Mouse (Mus musculus) forebrain, embryonic 10.5 days (tissue): ENCODE measurements around the gene Snupn. TPM values are rescaled to one million over a fixed set of nuclear protein-coding genes. Genes with fewer than 3 reads are reported as not detected.

Experiments used
- polyA plus RNA-seq: library from polyadenylated mRNA; unstranded; fragments of >200 nt; fragmentation: Nextera tagmentation; extraction: Ambion mirVana; gene quantifications from 2 replicates; pipeline ENCODE4 v1.2.1, GENCODE M21; 2016

Gene Snupn
- polyA plus RNA-seq, 1 experiment from 2014 or later = 29.3 TPM

Other genes with a start within 250 kb of the Snupn start
- gene Lingo1, start 154.4 kb upstream of the Snupn start, polyA plus RNA-seq = 0.74 and 0.77 TPM in 2 replicates
- not detected in 2 replicates for gene Odf3l1, start 86.2 kb upstream of the Snupn start, polyA plus RNA-seq
- 0.88 and 1.1 TPM in 2 replicates for gene Cspg4, start 85.8 kb upstream of the Snupn start, polyA plus RNA-seq
- 8.6 and 9.9 TPM in 2 replicates for gene Snx33, start 22.5 kb upstream of the Snupn start, polyA plus RNA-seq
- 62.6 and 72.1 TPM in 2 replicates for gene Imp3, start 13.4 kb upstream of the Snupn start, polyA plus RNA-seq
- gene Ptpn9, start 44.0 kb downstream of the Snupn start, polyA plus RNA-seq = 17.7 and 20.2 TPM in 2 replicates
- gene Sin3a, start 121.2 kb downstream of the Snupn start, polyA plus RNA-seq = 53.9 and 54.5 TPM in 2 replicates
- 63.3 and 68.8 TPM in 2 replicates for gene Man2c1, start 179.8 kb downstream of the Snupn start, polyA plus RNA-seq
- 5.6 and 6.0 TPM in 2 replicates for gene Neil1, start 197.4 kb downstream of the Snupn start, polyA plus RNA-seq
- gene Commd4, start 207.5 kb downstream of the Snupn start, polyA plus RNA-seq = 106 and 111 TPM in 2 replicates